Mouse (Mus musculus) thymus, postnatal 0 days (tissue): Measurements from ENCODE around the gene Rpl36-ps4. TPM values are rescaled to one million over a fixed set of nuclear protein-coding genes. Genes with fewer than 3 reads are reported as not detected.
"Not testable (repeated sequence)": the region's sequence is repeated elsewhere in the genome, so short reads cannot be mapped to it uniquely, and the experiment has no call there.

ENCODE experiments used
- DNase-seq: peaks from one replicate; pipeline ENCODE4 v3.0.0-alpha.2; 2015; ENCODE audit warnings: low spot score
- polyA plus RNA-seq: library from polyadenylated mRNA; unstranded; fragments of >200 nt; fragmentation: Nextera tagmentation; extraction: Ambion mirVana; gene quantifications from 2 replicates; pipeline ENCODE4 v1.2.1, GENCODE M21; 2015

Rpl36-ps4 gene
- polyA plus RNA-seq, 1 experiment from 2014 or later: not detected

GRCm38 (mm10) chr17:87936156-87936555, 15.4 kb downstream of the Rpl36-ps4 start:
- no peak for DNase-seq

GRCm38 (mm10) chr17:87948965-87949584, 28.3 kb downstream of the Rpl36-ps4 start:
- DNase-seq: peak; percentile 76

- not testable (repeated sequence) for DNase-seq
Measured at GRCm38 (mm10) chr17:87954618-87955124, 33.9 kb downstream of the Rpl36-ps4 start.

- DNase-seq: no peak
Measured at GRCm38 (mm10) chr17:87957096-87957840, 36.5 kb downstream of the Rpl36-ps4 start.

GRCm38 (mm10) chr17:87958283-87958682, 37.5 kb downstream of the Rpl36-ps4 start:
- DNase-seq: peak; percentile 39

GRCm38 (mm10) chr17:87959406-87959805, 38.6 kb downstream of the Rpl36-ps4 start:
- DNase-seq: not testable (repeated sequence)

GRCm38 (mm10) chr17:87959931-87960330, 39.2 kb downstream of the Rpl36-ps4 start:
- not testable (repeated sequence) for DNase-seq

GRCm38 (mm10) chr17:87963081-87964075, 42.6 kb downstream of the Rpl36-ps4 start:
- no peak for DNase-seq

- not testable (repeated sequence) for DNase-seq
Measured at GRCm38 (mm10) chr17:87968483-87968926, 47.7 kb downstream of the Rpl36-ps4 start.

Other genes with a start within 250 kb of the Rpl36-ps4 start
- gene Msh2, start 248.6 kb upstream of the Rpl36-ps4 start, polyA plus RNA-seq: 88.5 and 89.2 TPM in 2 replicates
- 0.22 and 0.28 TPM in 2 replicates for gene Kcnk12, start 123.0 kb upstream of the Rpl36-ps4 start, polyA plus RNA-seq
- 72.2 and 73.6 TPM in 2 replicates for gene Msh6, start 54.1 kb downstream of the Rpl36-ps4 start, polyA plus RNA-seq
- 11.9 and 16.8 TPM in 2 replicates for gene Fbxo11, start 144.3 kb downstream of the Rpl36-ps4 start, polyA plus RNA-seq